Mouse (Mus musculus): Measurements from ENCODE around the gene Tpd52l2. TPM values are rescaled to one million over a fixed set of nuclear protein-coding genes. Genes with fewer than 3 reads are reported as not detected.

The Tpd52l2 gene
- total RNA-seq, 1 experiment from 2014 or later: 114 TPM

DNA sequence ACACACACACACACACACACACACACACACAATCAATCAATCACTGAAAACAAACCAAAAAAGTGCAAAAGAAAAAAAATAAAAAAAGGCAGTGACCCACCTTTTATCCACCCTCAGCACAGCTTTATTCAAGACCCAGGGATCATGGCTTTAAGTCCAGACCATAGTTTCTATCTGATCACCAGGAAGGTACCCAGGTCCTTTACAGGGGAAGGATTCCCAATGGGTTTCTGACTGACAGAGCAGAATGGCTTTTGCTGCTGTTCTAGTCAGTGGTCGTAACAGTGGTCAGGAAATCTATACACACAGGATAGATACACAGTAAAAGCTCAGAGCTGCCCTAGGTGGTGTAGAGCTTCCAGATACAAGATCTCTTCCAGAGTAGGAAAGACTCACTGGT is 11.2 kb upstream of the Tpd52l2 start:
- no peak for DNase-seq

DNA sequence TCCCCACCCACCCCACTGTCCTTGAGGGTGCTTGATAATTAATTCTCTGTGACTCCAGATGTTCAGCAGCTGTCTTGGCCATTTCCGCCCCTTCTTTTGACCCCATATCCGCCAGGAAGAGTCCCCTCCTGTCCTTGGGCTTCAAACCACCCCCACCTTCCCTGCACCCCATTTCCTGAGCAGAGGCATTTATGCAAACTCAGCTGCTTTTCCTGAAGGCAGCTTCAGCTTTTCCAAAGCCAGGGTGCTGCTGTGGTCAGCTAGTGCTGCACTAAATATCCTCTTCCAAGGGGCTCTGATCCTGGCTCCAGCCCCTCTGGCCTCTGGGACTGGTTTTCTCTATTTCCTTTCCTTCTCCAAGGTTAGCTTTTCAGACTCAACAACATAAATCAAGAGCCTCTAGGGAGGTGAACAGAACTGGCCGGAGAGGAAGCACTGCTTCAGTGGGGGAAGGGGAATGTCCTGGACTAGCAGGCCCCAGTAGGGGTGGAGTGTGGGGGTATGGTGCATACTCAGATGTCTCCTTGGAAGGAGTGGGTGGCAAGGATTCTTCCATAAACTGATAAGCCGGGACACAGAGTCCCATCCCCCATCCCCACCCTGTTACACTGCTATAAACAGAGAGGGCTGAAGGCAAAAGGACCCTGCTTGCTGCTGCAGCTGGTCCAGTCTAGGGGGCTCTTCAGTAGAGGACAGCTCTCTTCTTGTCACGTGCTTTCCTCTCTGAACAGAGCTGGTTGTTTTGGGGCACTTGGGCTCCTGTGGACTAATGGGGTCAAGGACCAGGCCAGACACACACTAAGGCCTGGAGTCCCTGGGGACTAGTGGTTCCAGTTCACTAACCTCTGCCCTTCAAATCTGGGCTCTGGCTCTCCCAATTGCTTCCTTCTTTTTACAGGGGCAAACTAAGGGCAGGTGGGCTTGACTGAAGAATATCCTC is 9.3 kb upstream of the Tpd52l2 start:
- DNase-seq: peak; percentile 86

DNA sequence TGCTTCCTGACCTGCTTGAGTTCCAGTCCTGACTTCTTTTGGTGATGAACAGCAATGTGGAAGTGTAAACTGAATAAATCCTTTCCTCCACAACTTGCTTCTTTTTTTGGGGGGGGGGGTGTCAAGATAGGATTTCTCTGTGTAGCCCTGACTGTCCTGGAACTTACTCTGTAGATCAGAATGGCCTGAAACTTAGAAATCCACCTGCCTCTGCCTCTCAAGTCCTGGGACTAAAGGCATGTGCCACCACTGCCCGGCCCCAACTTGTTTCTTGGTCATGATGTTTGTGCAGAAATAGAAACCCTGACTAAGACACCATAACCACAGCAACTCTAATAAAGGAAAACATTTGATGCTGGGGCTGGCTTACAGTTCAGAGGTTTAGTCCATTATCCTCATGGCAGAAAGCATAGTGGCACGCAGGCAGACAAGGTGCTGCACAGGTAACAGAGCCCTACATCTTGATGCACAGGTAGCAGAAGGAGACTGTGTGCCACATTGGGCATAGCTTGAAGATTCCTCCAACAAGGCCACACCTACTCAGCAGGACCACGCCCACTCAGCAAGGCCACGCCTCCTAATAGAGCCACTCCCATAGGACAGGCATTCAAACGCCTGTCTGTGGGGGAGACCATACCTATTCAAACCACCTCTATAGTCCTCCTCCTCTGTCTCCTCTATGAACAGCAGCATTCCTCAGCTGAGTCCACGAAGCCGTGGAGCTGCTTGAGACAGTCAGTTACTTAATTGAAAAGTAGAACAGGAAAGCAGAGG is 5.3 kb upstream of the Tpd52l2 start:
- DNase-seq: peak; percentile 69

DNA sequence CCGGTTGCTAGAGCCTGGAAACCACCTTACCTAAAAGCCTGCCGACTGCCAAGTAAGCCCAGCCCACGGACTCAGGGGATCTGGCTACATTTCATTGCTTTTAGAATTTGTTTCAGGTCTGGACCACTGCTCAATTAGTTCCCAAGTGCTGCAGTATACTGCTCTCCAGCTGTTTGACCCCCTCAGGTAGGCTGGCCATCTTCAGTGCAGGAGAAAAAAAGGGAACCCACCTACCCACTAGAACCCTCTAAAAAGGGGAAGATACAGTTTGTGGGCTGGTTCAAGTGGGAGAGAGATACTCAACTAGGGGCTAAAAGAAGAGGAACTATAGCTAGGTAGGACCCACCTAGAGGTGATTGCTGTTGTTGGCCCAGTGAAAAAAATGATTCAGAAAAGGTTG is 4.7 kb upstream of the Tpd52l2 start:
- no peak for DNase-seq

DNA sequence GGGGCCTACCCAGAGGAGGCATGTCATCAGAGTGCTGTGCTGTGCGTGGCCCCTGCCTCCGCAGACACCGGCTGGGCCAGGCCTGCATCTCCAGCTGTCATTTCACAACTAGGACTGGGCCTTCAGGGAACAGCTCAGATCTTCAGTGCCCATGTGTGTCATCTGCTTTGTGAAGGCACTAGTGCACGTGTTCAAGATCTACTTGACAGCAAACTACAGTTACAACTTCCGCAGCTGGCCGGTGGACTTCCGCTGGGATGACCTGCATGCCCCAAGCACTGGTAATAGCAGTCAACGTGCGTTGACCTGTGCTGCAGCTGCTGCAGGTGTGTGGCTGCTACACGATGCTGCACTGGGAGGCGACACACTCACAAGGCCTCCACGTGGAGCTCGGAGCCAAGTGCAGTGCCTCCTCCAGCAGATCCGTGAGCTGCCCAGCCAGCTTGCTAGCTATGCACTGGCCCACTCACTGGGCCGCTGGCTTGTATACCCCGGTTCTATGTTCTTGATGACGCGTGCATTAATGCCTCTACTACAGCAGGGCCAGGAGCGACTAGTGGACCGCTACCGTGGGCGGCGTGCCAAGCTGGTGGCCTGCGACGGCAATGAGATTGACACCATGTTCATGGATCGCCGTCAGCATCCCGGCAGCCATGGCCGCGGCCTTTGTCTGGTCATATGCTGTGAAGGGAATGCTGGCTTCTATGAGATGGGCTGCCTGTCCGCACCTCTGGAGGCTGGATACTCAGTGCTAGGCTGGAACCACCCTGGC is 3.6 kb upstream of the Tpd52l2 start, which contains the start of gene Abhd16b:
Gene Abhd16b (plus strand): TSS at position 51 of the 772 bp plus-strand sequence.
- no peak for DNase-seq

DNA sequence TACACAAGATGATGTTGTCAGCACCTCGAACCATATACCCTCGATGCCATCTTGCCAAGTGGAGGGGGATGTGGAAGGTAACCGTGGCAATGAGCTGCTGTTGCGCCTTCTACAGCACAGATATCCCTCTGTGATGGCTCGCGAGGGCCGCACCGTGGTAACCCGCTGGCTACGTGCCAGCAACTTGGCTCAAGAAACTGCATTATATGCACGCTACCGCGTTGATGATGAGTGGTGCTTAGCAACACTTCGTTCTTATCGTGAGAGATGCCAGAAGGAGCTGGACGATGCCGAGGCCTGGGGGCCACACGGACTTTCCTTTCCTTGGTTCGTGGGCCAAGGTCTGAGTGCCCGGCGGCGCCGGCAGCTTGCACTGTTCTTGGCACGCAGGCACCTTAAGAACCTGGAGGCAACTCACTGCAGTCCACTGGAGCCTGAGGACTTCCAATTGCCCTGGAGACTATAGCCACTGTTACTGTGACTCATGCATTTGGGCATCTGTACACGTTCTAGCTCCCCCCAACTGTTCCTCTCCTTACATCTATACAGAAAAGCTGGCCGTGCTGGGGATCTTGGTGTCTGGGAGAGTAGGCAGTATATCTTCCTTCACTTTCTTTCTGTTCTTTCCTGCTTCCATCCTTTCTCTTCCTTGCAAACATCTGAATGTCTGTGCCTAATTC is 2.5 kb upstream of the Tpd52l2 start:
- DNase-seq: no peak

DNA sequence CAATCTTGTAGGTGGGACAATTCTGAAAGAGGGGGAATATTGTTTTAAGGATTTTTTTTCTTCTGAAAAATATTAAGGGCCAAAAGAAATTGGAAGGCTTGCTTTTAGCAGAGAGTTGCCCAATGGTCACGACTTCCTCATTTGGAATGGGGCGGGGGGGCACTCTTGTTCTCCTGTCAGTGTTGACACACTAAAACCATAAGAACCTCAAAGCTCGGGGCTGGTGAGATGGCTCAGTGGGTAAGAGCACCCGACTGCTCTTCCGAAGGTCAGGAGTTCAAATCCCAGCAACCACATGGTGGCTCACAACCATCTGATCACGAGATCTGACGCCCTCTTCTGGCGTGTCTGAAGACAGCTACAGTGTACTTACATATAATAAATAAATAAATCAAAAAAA is 1.1 kb upstream of the Tpd52l2 start:
- peak; percentile 26 for DNase-seq

DNA sequence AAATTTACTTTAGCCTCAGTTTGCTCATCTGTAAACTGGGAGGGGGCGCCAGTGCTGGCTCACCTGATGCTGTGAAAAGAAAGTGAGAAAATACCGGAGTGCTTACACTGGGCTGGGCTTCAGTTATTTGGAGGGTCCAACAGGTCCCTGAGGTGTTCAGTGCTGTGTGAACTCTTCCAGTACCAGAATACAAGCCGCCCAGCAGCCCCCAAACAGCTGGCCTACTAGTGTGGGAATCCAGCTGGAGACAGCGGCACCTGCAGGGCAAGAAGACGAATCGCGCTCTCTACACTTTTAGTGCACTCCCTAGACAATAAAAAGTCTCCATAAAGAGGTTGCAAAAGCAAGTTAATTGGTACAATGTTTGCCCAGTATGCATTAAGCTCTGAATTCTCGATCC is 661 bp upstream of the Tpd52l2 start:
- DNase-seq: peak; percentile 88

DNA sequence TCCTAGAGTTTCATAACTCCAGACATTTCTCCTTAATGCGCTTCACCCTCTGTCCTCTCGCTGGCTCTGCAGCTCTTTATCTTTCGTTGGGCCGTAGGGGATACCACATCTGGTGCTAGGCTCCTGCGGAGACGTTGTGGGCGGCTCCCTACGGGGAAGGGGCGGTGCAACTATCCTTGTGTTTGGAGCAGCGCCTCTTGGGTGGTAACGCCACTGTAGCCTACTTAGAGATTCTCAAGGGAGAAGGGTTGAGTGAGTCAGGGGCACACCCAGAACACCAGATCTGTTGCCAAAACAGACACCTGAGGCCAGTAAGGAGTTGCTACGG is 570 bp downstream of the Tpd52l2 start:
- peak; percentile 87 for DNase-seq

DNA sequence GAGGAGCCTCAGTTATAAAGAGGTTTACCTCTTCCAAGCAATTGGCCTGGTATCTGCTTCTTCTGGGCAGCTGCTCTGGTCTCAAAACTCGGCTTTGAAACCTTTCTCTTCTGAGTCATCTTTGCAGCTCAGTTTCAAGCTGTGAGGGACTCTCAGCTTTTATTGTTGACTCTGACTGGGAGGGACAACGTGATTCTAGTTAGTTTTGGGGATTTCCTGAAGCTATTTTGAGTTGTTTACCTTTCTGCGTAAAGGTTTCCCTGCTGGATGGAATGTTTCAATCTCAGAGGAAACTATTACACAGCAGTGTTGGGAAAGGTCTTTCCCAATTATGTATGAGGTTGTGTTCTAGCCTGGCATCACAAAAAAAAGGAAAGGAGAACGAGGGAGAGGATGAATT is 1.7 kb downstream of the Tpd52l2 start:
- DNase-seq: no peak

DNA sequence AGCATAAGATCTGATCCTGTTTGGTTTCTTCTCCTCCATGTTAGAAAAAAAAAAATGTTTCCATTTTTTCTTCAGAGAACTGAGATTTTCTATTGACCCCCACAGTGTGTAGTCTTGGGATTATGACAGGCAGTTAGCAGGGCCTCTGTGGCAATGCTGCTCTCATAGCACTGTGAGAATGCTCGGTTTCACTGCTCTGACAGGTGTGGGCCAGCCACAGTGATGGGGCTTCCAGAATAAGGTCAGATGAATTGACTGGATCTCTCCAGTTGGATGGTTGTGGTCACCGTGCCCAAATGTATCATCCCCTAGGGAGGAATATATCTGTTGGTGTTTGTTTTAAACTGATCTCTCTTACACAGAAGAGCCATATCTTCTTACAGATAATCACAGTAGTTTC is 12.2 kb downstream of the Tpd52l2 start:
- no peak for DNase-seq

DNA sequence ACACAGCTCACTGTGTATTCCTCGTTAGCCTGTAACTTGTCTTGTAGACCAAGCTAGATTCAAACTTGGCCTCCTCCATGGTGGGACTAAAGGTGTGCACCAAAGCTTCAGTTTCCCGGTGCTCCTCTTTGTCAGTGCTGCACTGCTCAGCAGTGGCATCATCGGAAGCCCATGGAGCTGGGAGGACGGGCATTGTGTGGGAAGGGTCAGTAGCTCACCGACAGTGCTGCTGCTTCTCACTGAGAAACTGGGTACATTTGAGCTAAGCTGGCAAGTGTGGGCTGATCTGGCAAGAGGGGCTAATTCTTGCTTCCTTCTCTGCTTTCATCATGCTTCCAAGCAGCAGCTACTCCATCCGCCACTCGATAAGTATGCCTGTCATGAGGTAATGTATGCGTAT is 14.3 kb downstream of the Tpd52l2 start:
- DNase-seq: no peak

DNA sequence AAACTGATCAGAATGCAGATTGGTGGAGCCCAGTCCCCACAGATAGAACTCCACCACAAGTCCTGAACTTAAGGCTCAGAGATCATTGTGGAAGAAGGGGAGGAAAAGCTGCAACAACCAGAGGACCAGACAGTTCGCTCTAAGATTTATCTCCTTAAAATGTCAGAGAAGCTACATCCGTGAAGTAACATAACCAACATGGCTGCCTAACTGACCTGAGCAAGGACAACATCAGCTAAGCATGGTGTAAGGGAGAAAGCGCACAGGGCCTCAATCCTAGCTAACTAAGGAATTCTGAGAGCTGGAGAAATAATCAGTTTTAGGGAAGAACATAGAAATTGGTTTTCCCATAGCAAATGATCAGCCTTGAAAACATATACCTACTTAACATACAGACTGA is 22.3 kb downstream of the Tpd52l2 start:
- DNase-seq: peak; percentile 27

DNA sequence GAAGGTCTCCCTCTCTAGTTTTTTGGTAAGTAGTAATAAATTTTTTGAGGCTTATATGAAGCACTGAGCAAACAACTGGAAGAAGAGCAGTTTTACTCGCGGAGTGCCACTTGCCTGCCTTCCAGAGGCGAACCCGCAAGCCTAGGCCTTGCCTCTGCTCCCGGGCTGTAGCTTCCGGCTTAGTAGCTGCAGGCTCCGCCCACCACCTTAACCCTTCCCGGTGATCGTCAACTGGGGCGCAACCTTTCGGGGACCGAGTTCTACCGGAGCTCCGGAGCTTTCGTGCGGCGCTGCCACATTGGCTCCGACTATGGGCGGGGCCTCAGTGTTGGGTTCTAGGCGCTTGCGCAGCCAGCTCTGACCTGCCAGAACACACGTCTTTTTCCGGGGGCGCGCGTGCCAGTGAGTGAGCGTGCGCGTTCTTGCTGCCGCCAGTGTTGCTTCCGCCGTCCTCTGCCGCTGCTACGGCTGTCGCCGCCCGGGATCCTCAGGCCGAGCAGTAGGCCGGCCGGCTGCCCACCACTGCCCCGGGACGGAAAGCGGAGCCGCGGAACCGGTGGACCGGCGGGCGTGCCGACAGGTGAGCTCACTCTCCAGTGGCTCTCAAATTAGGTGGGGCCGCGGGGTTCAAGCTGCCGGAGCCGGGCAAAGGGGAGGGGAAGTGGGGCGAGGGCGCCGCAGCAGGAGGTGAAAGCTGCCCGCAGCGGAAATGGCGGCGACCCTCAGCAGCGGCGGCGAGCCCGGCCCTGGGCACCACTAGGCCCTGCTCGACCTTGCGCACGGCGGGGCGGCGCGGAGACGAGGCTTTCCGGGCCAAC is 23.4 kb downstream of the Tpd52l2 start, which contains the start of gene Dnajc5:
Gene Dnajc5 (plus strand): TSS at position 368 of the 818 bp plus-strand sequence.
- peak; percentile 99 for DNase-seq

DNA sequence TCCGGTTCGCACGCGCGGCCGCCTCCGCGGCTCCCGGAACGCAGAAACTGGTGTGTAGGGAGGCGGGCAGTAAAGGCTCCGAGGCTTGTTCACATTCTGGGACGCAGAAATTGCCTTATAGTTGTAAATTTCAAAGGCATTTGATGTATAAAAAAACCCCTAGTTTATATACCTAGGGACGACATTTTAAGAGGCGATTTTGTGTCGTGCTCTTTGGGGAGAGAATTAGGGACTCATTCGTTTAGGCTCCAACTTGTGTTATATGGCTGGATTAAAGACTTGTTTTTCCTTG is 23.9 kb downstream of the Tpd52l2 start:
- DNase-seq: no peak

DNA sequence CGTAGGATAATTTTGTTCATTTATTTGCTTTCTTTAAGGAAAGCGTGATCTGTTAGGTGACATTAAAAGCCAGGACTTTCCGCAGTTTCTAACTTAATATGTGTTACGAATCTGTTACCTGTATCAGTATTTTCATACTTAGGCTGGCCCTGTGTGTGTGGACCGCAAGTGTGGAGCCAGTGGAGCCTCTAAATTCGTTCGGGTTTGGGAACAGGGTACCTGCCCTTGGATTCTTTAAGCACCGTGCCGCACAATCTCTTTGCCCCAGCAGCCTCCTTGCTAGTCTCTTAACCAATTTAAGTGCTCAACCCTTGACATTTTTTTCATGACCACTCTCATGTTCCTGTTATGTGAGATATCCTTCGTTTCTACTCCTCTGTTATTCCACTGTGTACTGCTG is 24.5 kb downstream of the Tpd52l2 start:
- no peak for DNase-seq

DNA sequence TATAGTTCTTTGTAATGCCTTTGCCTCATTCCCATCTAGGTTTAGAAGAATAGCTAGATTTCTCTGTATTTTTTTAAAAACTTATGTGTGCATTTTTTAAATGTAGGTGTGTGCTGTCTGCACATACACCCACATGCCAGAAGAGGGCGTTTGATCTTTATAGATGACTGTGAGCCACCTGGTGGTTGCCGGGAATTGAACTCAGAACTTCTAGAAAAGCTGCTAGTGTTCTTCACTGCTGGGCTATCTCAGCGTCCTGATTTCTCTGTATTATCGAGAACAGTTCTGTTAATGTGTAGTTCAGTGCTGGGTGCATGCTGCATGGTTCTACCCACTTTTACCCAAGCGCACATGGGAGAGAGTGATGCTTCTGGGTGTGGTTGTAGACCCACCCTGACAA is 25.9 kb downstream of the Tpd52l2 start:
- peak; percentile 50 for DNase-seq

DNA sequence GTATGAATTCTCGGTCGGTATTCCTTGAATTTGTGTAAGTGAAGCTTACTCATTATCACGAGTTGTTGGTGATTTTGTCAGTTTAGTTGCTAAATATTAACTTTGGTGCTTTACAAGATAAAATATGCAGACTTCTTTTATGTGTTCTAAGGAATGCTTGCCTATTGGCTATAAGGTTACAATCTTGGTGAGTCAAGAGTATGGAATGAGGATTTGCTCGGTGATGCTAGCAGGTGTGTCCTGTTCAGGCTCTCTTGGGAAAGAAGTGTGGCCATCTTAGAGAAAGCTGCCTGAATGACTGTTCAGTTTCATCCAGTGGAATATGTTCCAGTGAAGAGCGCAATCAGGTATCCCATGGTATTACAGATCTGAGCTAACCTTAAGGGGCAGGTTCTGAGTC is 28.6 kb downstream of the Tpd52l2 start:
- no peak for DNase-seq

DNA sequence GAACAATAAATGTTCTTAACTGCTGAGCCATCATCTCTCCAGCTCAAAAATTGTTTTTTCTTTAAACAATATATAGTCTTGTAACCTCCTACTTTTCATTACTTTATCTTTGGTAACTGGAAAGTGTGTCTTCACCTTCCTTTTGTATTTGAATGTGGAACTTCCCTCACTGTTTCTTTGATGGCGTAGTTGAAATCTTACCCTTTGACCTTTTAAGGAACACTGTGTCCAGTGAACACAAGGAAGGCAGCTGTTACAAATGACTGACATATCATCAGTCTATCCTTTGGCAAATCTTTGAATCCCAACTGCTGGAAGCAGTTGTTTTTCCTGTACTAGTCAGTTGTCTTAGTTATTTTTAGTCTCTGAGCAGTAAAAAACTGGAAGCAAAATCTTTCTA is 32.1 kb downstream of the Tpd52l2 start:
- no peak for DNase-seq

DNA sequence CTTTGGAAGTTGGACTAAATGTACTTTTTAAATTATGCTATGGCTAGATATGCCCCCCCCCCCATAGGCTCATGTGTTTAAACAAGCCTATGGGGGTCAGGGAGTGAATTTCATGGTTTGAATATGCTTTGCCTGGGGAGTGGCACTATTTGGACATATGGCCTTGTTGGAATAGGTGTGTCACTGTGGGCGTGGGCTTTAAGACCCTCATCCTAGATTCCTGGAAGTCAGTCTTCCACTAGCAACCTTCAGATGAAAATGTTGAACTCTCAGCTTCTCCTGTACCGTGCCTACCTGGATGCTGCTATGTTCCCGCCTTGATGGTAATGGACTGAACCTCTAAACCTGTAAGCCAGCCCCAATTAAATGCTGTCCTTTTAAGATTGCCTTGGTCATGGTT is 35.6 kb downstream of the Tpd52l2 start:
- no peak for DNase-seq

DNA sequence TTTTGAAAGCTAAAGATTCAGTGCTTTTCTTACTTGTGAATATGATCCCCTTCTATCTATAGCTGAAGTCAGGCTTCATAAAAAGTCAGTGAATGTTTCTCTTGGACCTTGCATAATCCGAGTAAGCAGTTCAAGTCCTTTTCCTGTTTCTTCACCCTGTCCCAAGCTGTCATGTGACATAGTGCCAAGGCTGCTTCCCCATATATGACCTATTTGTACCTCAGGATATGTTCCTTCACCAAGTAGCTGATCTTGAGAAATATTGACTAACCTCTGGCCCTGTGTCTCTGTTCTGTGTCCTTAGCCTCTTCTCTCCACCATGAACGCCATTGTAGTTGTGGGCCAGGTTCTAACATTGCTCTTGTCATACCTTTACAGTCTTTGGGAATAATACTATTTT is 39.5 kb downstream of the Tpd52l2 start:
- no peak for DNase-seq
